Mouse (Mus musculus): ENCODE data around the gene Flt3.

GRCm38 (mm10) chr5:147356260-147357055, 43.8 kb downstream of the Flt3 start:
- TF ChIP-seq CTCF (conservative IDR thresholded peaks at IDR 0.05; ENCODE audit: low read length): no peak
- no peak for TF ChIP-seq NANOG (IDR thresholded peaks at IDR 0.05; ENCODE audit: borderline replicate concordance, low read length)
- no peak for TF ChIP-seq POU5F1 (IDR thresholded peaks at IDR 0.05; ENCODE audit: borderline replicate concordance, low read length)

Data from E14TG2a.4 (cell line).